Mouse (Mus musculus) small intestine, adult 2 months (tissue): Measurements from ENCODE around the gene Rsu1.

ENCODE experiments used
- CTCF ChIP-seq: fragments of 200-500 bp; IDR thresholded peaks from 2 replicates; pipeline ENCODE4 v1.5.1; 2012; ENCODE audit warnings: low read depth, mild to moderate bottlenecking, control low read depth, inconsistent platforms, low read length, moderate library complexity, mixed read lengths; ENCODE audit not compliant: insufficient replicate concordance, insufficient read length; ENCODE audit errors: extremely low read depth
- POLR2A ChIP-seq: fragments of 200-500 bp; IDR thresholded peaks from 2 replicates; pipeline ENCODE4 v1.6.1; 2012; ENCODE audit warnings: low read depth, mild to moderate bottlenecking, control low read depth, inconsistent platforms, low read length, moderate library complexity

DNA sequence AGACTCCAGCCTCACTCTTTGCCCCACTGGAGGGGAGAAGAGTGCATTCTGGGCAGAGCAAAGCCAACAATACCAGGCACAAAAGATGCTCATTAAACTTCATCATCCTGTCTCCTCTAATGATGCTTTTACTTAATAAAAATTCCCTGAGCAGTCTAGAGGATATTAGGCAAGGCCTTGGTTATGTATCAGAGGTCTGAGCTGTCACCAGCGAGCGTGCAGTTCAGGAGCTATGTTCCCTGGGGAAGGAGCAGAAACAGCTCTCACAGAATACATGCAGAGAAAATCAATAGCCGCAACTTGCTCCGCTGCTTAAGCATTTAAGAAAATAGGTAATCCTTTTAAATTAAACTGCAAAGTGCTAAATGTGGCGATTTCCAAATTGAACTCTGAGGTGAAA is 187.0 kb downstream of the Rsu1 start:
- TF ChIP-seq CTCF, result no peak
- TF ChIP-seq POLR2A, result no peak
